Mouse (Mus musculus) left cerebral cortex, adult 9 months (tissue): ENCODE data around the gene Slc7a1.

Experiments
- DNase-seq, 2 experiments: peaks; one replicate each; pipeline ENCODE4 v3.0.0; 2022; ENCODE audit warnings: low spot score in 2 of 2

Slc7a1 gene

GRCm38 (mm10) chr5:148399660-148400443, at the start of gene Slc7a1:
Gene Slc7a1, minus strand, starts transcription at chr5:148399904.
- DNase-seq = peak; percentile 56 to 85

DNA sequence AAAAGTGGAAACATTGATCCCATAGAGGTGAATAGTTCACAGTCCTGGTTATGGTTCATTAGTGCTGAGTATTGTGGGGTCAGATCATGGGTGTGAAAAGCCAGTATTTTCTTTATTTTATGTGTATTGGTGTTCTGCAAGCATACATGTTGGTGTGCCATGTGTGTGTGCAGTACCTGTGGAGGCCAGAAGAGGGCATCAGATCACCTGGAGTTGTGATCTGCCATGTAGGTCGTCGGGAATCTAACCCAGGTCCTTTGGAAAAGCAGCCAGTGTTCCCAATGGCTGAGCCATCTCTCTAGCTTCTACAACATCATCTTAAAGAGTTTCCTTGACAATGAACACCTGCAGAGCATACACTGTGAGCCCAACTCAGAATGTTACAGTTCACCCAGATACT, 45.3 kb upstream of the Slc7a1 start:
- no peak for DNase-seq

- no peak for DNase-seq
These were observed 44.0 kb upstream of the Slc7a1 start for GRCm38 (mm10) chr5:148443734-148444133.

- no peak for DNase-seq
These were observed 36.0 kb upstream of the Slc7a1 start for GRCm38 (mm10) chr5:148435660-148436059.

DNA sequence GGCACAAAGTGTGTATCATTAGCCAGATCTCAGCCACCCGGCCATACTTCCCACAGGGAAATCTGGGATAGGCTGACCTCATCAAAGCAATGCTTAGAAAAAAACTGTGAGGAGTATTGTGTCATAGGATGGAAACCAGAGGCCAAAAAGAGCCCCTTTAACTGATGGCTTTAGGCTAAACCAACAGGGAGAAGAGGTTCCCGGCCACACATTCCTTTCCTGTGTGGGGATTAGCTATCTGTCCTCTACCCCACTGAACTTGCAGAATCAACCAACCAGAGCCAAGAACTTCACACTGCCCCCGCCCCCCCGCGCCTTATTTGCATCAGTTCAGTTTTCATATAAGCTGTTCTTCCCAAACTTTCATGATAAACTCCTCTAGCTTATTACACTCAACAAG, 32.4 kb upstream of the Slc7a1 start:
- DNase-seq = no peak

DNA sequence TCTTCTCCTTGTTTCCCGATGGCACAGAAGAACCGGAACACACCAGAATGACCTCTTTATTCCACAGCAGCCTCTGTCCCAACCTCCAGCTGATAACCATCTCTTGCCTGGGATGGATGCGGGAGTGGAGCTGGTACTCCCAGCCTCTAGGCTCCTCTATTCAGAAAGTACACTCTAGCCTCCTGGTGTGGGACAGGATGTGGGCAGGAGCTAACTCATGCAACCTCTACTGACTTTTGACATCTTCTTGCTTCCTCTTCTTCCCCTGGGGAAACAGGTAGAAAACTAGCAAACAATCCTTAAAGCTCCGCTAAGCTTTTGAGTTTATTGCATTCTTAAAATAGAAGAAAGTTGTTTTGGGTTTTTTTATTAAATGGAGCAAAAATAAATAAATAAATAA, 29.1 kb upstream of the Slc7a1 start:
- DNase-seq = no peak

- no peak for DNase-seq
These were observed 25.4 kb upstream of the Slc7a1 start for GRCm38 (mm10) chr5:148425136-148425535.

DNA sequence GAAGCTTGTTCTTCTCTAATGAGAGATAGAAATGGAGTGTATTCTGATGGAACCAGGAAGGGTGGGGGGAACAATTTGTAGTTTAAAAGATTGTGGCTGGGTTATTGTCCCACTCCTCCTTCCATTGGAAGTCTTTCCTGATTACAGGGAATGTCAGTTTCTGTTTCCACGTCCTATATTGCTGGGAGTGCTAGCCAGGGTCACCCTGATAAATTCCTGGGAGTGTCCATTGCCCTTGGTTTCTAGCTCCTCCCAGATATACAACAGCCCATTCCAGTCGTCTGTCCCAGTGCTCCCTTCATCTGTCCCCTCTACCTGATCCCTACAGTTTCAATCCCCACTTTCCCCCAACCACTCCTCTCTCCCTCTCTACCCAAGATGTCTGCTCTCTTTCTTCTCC, 21.6 kb upstream of the Slc7a1 start:
- no peak for DNase-seq

DNA sequence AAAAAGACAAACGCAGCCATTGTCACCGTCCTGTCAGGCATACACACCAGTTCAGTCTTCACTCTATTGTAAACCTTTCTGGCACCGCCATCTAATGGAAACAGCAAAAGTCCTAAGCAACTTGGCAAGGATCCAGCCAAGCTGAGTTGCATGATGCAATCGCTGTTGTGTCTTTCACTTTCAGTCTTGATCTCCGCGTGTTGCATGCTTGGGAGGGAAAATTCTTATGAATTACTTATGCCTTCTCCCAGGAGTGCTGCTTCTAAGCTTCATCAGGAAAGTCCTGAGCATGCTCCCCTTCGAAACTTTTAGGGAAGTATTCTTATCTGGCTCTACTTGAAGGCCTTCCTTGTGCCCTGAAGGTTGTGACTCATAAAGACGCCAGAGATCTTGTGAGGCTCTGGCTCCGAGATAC, 19.4 kb upstream of the Slc7a1 start:
- DNase-seq = peak in 1 of 2 experiments; percentile 9

DNA sequence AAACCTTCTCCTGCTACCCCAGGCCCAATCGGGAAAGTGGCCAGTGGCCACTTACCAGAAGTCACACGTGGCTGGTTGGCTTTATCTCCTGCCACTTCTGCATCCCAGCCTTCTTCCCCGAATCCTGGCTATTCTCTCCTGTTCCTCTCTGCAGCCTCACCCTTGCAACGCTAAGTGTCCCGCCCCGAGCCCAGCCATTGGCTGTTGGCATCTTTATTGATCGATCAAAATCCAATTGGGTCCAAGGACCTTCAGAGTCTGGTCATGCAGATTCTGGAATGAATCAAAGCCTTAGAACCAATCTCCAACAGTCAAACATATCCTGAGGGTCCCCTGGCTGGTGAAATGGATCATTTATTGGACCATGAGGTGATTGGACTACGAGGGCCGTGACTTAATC, 18.7 kb upstream of the Slc7a1 start:
- DNase-seq = no peak

DNA sequence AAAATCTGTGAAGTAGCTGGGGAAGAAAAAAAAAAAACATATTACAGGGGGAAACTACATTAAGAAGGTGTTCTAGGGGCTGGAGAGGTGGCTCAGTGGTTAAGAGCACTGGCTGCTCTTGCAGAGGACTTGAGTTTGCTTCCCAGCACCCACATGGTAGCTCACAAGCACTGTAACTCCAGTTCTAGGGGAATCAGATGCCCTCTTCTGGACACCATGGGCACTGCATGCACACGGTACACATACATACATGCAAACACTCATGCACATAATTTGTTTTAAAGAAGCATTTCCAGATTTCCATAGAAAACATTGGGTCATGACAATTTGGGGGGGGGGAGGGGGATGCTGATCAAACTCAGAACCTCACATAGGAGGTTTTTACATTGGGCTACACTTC, 18.1 kb upstream of the Slc7a1 start:
- DNase-seq = no peak

GRCm38 (mm10) chr5:148416461-148416860, 16.8 kb upstream of the Slc7a1 start:
- no peak for DNase-seq

DNA sequence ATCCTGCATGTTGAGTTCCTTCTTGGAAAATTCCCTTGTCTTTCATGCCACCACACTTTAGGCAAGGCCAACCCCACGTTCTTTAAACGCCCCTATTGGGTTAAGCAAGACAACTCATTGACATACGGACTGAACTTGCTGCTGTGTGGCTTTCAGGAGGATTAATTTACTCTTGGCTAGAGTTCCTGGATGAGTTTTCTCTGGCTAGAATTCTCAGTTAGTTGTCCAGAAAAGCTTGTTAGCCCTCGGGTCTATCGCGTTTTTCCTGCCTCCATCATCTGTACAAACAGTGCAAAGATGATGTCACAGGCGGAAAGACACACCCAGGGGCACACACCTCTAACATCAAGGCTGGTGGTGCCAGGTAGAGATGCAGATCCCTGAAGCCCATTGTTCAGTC, 14.5 kb upstream of the Slc7a1 start:
- DNase-seq = no peak

GRCm38 (mm10) chr5:148412504-148412903, 12.8 kb upstream of the Slc7a1 start:
- no peak for DNase-seq

- no peak for DNase-seq
These were observed 9.8 kb upstream of the Slc7a1 start for GRCm38 (mm10) chr5:148409465-148409864.

DNA sequence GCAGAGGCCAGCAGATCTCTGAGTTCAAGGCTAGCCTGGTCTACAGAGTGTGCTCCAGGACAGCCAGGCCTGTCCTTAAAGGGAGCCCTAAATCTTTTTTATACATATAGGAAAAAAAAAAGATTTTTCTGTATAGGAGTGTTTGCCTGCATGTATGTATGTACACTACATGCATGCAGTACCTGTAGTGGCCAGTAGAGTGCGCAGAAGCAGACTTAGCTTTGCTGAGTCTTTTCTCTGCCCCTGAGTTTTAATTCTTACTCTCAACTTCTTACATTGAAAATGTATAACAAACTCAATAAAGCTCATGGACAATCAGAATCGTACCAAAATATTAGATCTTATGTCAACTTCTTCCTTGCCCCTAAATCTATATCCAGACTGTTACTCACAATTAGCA, 7.2 kb upstream of the Slc7a1 start:
- DNase-seq = no peak

GRCm38 (mm10) chr5:148404548-148404947, 4.8 kb upstream of the Slc7a1 start:
- DNase-seq = no peak

DNA sequence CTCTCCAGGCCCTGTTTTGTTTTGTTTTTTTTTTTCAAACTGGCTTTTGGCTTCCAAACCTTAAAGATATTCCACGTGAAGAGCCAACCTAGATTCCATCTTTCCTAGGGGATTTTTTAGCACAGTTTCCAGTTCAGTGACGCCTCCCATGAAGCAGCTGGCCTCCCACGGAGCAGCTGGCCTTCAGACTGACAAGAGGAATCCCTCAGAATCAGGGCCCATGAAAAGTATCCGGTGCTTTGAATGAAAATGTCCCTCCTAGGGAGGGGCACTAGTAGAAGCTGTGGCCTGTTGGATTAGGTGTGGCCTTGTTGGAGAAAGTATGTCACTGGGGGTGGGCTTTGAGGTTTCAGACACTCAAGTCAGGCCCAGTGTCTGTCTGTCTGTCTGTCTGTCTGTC, 2.9 kb upstream of the Slc7a1 start:
- DNase-seq = no peak

DNA sequence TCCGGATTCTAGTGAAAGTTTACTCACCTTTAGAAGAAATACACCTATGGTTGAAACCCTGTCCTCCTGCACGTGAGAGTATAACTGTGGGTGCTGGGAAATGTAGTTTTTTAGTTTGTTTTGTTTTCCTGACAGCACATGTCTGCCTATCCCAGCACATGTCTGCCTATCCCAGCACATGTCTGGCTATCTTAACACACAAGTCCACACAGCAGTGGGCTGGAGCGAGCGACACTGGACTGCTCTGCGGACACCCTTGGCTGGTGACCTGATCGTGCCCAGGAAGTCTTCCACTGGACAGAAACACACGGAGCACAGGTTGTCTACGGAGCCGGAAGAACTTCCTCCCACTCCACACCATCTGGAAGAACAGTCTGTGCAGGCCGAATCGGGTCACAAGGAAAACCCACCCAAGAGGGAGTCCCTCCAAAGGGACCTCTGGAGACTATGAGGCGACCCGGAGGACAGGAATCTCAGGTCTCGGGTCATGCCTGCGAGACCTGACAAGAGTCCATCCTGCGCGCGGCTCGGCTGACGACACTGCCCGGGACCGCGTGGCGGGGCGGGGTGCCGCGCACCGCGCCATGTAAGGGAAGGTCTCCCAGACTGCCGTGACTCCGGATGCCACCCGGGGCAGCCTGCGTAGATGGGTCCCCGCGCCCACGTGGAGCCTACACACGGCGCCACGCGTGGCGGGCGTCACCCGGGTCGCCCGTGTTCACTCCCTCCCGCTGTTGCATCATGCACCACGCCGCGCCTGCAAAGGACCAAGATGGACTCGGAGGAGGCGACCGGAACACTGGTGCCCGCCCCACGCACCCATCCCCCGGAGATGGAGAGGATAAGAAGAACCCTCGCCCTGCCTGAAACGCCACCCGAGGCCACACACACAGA, 691 bp downstream of the Slc7a1 start:
- peak in 1 of 2 experiments; percentile 34 for DNase-seq

DNA sequence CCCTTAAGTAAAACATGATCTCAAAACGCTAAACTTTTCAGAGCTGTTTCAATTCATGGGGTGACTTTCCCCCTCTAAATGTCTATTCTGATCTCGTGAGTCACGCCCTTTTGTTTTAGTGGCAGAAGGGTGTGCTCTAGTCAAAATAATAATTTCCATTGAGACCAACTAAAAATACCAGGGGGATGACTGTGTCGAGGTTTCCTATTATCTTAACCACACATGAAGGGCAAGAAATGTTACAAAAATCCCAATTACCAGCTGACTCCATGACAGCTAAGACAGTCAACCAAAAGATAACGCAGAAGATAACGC, 1.3 kb downstream of the Slc7a1 start:
- no peak for DNase-seq

GRCm38 (mm10) chr5:148397911-148398310, 1.8 kb downstream of the Slc7a1 start:
- no peak for DNase-seq

DNA sequence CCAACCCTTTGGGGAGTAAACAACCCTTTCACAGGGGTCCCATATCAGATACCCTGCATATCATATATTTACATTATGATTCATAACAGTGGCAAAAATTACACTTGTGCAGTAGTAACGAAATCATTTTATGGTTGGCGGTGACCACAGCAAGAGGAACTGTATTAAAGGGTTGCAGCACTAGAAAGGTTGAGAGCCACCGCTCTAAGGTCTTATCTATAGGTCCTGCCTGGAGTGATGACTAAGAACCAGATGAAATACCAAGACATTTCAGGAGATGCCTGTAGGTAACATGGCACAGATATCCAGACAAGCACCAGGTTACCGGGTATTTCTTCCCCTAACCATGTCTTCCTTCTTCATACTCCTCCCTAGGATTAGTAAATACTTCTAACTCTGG, 2.3 kb downstream of the Slc7a1 start:
- DNase-seq = no peak

- no peak for DNase-seq
These were observed 6.4 kb downstream of the Slc7a1 start for GRCm38 (mm10) chr5:148393316-148393715.
